Mouse (Mus musculus): ENCODE data around the gene 1190005I06Rik. TPM values are rescaled to one million over a fixed set of nuclear protein-coding genes. Genes with fewer than 3 reads are reported as not detected.

Gene 1190005I06Rik
- polyA plus RNA-seq, 1 experiment from 2014 or later: 5.4 TPM

DNA sequence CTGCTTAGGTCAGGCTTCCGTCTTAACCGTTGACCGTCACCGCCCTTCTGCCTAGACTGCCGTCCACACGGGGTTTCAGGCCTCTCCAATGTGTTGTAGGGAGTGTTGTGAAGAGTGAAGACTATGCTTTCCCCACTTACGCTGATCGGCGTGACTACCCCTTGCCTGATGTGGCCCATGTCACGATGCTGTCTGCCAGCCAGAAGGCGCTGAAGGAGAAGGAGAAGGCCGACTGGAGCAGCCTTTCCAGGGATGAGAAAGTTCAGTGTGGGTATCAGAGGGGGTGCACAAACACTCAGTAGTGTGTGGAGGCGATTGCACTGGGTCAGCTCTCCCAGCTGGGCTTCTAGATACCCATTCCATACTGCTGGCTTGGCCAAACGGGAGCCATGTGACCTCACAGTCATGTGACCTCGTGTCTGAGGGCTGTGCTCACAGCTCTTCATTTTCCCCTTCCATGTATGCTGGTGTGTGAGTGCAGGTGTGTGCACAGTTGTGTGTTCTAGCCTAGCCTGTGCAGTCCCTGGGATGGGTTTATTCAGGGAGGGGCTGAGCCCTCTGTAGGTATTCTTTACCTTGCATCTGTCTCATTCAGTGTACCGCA lies 25.3 kb upstream of the 1190005I06Rik start:
- H3K4me2 ChIP-seq (ENCODE audit: low read depth, low read length): no peak overlapping the region
- H3K36me3 ChIP-seq (ENCODE audit: control insufficient read depth, insufficient read depth, low read length): peaks cover 33% of the 10 kb centered on the region
- H3K27ac ChIP-seq (ENCODE audit: low read length): no peak overlapping the region
- H3K9ac ChIP-seq (ENCODE audit: low read length): no peak overlapping the region
- H3K9me3 ChIP-seq (ENCODE audit: control insufficient read depth, low read length): no peaks in the 10 kb centered on the region
- H3K27me3 ChIP-seq (ENCODE audit: control insufficient read depth, insufficient read depth, low read depth, low read length): no peaks in the 10 kb centered on the region
- no peak overlapping the region for H3K4me3 ChIP-seq (ENCODE audit: low read length)
- WGBS: 88% methylated on average over 16 of the region's 16 CpGs
- peaks cover 6% of the 10 kb centered on the region for H3K4me1 ChIP-seq (replicated peaks; ENCODE audit: control insufficient read depth, insufficient read depth, low read length)
- ATAC-seq (ENCODE audit: low read depth): no peak

DNA sequence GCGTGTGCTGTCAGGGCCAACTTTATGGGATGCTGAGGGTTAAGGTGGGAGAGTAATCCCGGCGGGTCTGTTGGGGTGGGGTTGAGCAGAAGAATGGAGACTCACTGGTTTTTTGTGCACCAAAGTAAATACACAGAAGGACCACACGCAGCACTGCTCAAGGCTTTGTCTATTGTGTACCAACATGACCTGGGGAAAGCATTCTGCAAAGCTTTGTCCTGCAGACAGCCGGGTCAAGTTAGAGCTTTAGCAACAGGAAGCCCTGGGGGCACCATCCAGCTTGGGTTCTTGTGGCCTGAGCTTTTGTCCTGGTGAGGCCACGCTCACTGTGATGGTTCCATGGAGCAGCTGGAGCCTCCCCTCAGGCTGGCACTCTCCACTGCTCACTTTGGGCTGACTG lies 24.3 kb upstream of the 1190005I06Rik start:
- Histone ChIP-seq H3K36me3 (ENCODE audit: control insufficient read depth, insufficient read depth, low read length) (peaks cover 33% of the 10 kb centered on the region), H3K27me3 (ENCODE audit: control insufficient read depth, insufficient read depth, low read depth, low read length) (no peaks in the 10 kb centered on the region), H3K9me3 (ENCODE audit: control insufficient read depth, low read length) (no peaks in the 10 kb centered on the region), H3K4me2 (ENCODE audit: low read depth, low read length) (no peak overlapping the region), H3K4me1 (replicated peaks; ENCODE audit: control insufficient read depth, insufficient read depth, low read length) (peaks cover 10% of the 10 kb centered on the region), H3K27ac (ENCODE audit: low read length) (no peak overlapping the region), H3K4me3 (ENCODE audit: low read length) (no peak overlapping the region), H3K9ac (ENCODE audit: low read length) (no peak overlapping the region)
- 57% methylated on average over 6 of the region's 6 CpGs for WGBS
- no peak for ATAC-seq (ENCODE audit: low read depth)

GRCm38 (mm10) chr8:120668374-120668905 lies 21.0 kb upstream of the 1190005I06Rik start, which contains the start of gene Emc8:
Gene Emc8, minus strand, starts transcription at chr8:120668573.
- H3K27ac ChIP-seq (ENCODE audit: low read length): peak within 1 kb of the TSS; percentile 81
- WGBS: under 1% methylated on average over 38 of the region's 51 CpGs
- peak within 1 kb of the TSS; percentile 72 for H3K4me3 ChIP-seq (ENCODE audit: low read length)
- H3K9me3 ChIP-seq (ENCODE audit: control insufficient read depth, low read length): no peaks in the 10 kb centered on the region
- no peaks in the 10 kb centered on the region for H3K27me3 ChIP-seq (ENCODE audit: control insufficient read depth, insufficient read depth, low read depth, low read length)
- peak; percentile 59 for ATAC-seq (ENCODE audit: low read depth)
- peaks cover 35% of the 10 kb centered on the region for H3K4me1 ChIP-seq (replicated peaks; ENCODE audit: control insufficient read depth, insufficient read depth, low read length)
- peaks cover 26% of the 10 kb centered on the region for H3K36me3 ChIP-seq (ENCODE audit: control insufficient read depth, insufficient read depth, low read length)
- peak within 1 kb of the TSS; percentile 96 for H3K4me2 ChIP-seq (ENCODE audit: low read depth, low read length)
- peak within 1 kb of the TSS; percentile 98 for H3K9ac ChIP-seq (ENCODE audit: low read length)

DNA sequence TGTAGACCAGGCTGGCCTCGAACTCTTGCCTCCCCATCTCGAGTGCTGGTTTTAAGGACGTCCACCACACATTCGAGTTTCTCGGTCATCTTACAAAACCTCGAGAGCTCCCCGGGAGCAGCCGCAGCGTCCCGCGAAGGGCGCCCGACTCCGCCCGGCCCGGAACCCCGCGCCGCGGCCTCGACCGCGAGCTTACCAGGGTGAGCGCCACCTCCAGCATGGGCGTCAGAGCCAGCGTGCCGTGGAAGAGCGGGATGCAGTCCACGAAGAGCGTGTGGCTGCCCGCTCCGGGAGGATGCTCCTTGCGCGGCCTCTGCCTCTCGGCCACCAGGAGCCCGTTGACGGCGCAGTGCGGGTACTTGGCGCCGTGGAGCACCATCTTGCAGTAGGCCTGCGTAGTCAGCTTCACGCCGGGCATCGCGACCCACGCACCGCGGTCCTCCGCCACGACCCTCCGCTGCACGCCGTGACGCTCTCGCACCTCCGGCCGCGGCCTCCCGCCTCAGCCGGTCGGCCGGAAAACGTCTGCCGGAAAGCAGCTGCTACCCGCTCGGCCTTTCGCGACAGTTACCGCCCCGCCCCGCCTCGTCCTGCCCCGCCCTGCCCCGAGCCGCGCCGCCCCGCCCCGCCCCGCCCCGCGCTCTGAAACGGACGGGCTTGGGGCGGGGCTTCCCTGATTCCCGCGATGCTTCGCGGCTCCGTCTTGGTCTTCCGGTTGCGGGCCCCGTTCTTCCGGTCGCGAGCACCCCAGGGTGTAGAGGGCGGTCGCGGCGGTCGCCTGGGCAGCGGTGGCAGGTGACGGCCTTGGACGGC lies 20.3 kb upstream of the 1190005I06Rik start, which contains the start of the genes Gm27021 and Cox4i1:
TSS of gene Gm27021 (minus strand) at position 519 of the 813 bp plus-strand sequence.
TSS of gene Cox4i1 (plus strand) at position 662 of the 813 bp plus-strand sequence.
- WGBS: under 1% methylated on average over 92 of the region's 105 CpGs
- H3K27ac ChIP-seq (ENCODE audit: low read length): peak within 1 kb of the TSS; percentile 81
- H3K27me3 ChIP-seq (ENCODE audit: control insufficient read depth, insufficient read depth, low read depth, low read length): no peaks in the 10 kb centered on the region
- peaks cover 20% of the 10 kb centered on the region for H3K36me3 ChIP-seq (ENCODE audit: control insufficient read depth, insufficient read depth, low read length)
- peak within 1 kb of the TSS; percentile 98 for H3K9ac ChIP-seq (ENCODE audit: low read length)
- H3K4me3 ChIP-seq (ENCODE audit: low read length): peak within 1 kb of the TSS; percentile 72
- peak; percentile 96 for ATAC-seq (ENCODE audit: low read depth)
- peaks cover 35% of the 10 kb centered on the region for H3K4me1 ChIP-seq (replicated peaks; ENCODE audit: control insufficient read depth, insufficient read depth, low read length)
- peak within 1 kb of the TSS; percentile 96 for H3K4me2 ChIP-seq (ENCODE audit: low read depth, low read length)
- H3K9me3 ChIP-seq (ENCODE audit: control insufficient read depth, low read length): no peaks in the 10 kb centered on the region

DNA sequence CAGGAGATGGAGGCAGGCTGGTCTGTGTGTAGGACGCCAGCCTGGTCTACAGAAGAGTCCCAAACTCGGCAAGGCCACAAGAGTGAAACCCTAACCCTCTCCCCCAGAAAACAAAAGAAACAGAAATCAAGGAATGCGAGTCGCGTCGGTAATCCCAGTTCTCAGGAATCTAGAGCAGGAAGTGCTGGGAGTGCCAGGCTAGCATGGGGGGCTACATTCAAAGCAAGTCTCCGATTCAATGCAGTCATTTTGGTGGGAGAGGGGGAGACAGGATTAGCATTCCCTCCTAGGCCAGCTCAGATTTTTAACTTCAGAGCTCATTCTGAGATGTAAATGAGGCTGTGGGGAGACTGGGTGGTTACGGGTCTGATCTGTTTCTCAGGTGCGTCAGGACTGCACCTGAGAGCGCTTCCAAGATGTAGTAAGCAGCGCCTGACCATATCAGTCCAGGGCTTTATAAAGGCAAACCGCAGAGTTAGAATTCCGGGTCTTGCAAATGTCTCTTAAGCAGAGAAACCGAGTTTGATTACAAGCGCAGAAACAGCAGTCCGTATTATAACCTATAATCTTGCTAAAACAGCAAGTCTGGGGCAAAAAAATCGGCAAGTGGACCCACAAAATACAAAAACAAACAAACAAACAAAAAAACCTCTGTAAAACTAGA lies 19.5 kb upstream of the 1190005I06Rik start:
- Histone ChIP-seq H3K27ac (ENCODE audit: low read length) (peak overlapping the region; percentile 59), H3K4me1 (replicated peaks; ENCODE audit: control insufficient read depth, insufficient read depth, low read length) (peaks cover 35% of the 10 kb centered on the region), H3K9me3 (ENCODE audit: control insufficient read depth, low read length) (no peaks in the 10 kb centered on the region), H3K4me3 (ENCODE audit: low read length) (peak overlapping the region; percentile 72), H3K9ac (ENCODE audit: low read length) (peak overlapping the region; percentile 93), H3K4me2 (ENCODE audit: low read depth, low read length) (peak overlapping the region; percentile 96), H3K27me3 (ENCODE audit: control insufficient read depth, insufficient read depth, low read depth, low read length) (no peaks in the 10 kb centered on the region), H3K36me3 (ENCODE audit: control insufficient read depth, insufficient read depth, low read length) (peaks cover 12% of the 10 kb centered on the region)
- no peak for ATAC-seq (ENCODE audit: low read depth)
- 3% methylated on average over 17 of the region's 17 CpGs for WGBS

GRCm38 (mm10) chr8:120665726-120666455 lies 18.5 kb upstream of the 1190005I06Rik start:
- no peaks in the 10 kb centered on the region for H3K9me3 ChIP-seq (ENCODE audit: control insufficient read depth, low read length)
- H3K4me3 ChIP-seq (ENCODE audit: low read length): peak overlapping the region; percentile 72
- H3K27me3 ChIP-seq (ENCODE audit: control insufficient read depth, insufficient read depth, low read depth, low read length): no peaks in the 10 kb centered on the region
- 67% methylated on average over 3 of the region's 3 CpGs for WGBS
- H3K27ac ChIP-seq (ENCODE audit: low read length): peak overlapping the region; percentile 59; the same call in 1 of the 2 replicates
- peak overlapping the region; percentile 96 for H3K4me2 ChIP-seq (ENCODE audit: low read depth, low read length)
- ATAC-seq (ENCODE audit: low read depth): no peak
- H3K4me1 ChIP-seq (replicated peaks; ENCODE audit: control insufficient read depth, insufficient read depth, low read length): peaks cover 35% of the 10 kb centered on the region
- peaks cover 7% of the 10 kb centered on the region; the same call in 1 of the 2 replicates for H3K36me3 ChIP-seq (ENCODE audit: control insufficient read depth, insufficient read depth, low read length)
- H3K9ac ChIP-seq (ENCODE audit: low read length): peak overlapping the region; percentile 93; the same call in 1 of the 2 replicates

DNA sequence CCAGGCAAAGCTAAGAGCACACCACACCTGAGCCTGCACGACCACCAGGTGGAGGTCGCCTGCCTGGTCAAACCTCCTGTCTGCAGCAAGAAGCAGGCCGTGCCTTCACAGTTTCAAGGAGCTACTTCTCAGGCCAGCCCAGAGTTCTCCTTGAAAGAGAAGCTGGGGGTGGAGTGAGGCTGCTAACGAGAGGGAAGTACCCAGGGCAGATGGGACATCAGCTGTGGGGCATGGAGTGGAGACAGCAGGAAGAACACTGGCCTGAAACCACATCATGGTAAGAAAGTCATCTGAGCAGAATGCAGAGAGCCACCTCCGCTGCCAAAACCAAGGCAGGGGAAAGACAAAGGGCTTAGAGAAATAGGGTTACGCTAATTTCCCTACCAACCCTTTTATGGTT lies 17.1 kb upstream of the 1190005I06Rik start:
- Histone ChIP-seq H3K4me3 (ENCODE audit: low read length) (no peak overlapping the region), H3K36me3 (ENCODE audit: control insufficient read depth, insufficient read depth, low read length) (no peaks in the 10 kb centered on the region)
- no peak for ATAC-seq (ENCODE audit: low read depth)

DNA sequence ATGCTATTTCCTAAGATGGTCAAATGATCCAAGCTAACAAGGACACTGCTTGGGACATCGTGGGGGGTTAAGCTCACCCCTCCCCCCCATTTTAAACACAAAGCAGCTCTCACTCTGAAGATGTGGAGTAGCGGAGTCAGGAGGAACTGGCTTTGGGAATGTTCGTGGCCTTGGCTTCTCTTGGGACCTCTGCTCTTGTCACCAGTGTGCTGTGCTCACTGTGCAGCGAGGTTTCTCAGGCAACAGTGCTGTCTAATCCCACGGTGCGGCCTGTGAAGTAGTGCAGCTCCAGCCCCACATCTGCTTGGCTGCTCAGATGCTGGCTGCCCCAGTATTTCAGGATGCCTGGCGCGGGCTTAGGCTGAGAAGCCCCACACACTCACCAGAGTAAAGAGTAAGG lies 10.0 kb upstream of the 1190005I06Rik start:
- Histone ChIP-seq H3K4me2 (ENCODE audit: low read depth, low read length) (no peak overlapping the region), H3K36me3 (ENCODE audit: control insufficient read depth, insufficient read depth, low read length) (peaks cover 42% of the 10 kb centered on the region), H3K4me1 (replicated peaks; ENCODE audit: control insufficient read depth, insufficient read depth, low read length) (no peaks in the 10 kb centered on the region), H3K27me3 (ENCODE audit: control insufficient read depth, insufficient read depth, low read depth, low read length) (no peaks in the 10 kb centered on the region), H3K4me3 (ENCODE audit: low read length) (no peak overlapping the region), H3K9ac (ENCODE audit: low read length) (no peak overlapping the region), H3K9me3 (ENCODE audit: control insufficient read depth, low read length) (no peaks in the 10 kb centered on the region), H3K27ac (ENCODE audit: low read length) (no peak overlapping the region)
- no peak for ATAC-seq (ENCODE audit: low read depth)
- WGBS: 82% methylated on average over 8 of the region's 8 CpGs

More for the DNA sequence above, 17.1 kb upstream of the 1190005I06Rik start:
- H3K4me2 ChIP-seq (ENCODE audit: low read depth, low read length): no peak overlapping the region
- no peaks in the 10 kb centered on the region for H3K9me3 ChIP-seq (ENCODE audit: control insufficient read depth, low read length)
- 74% methylated on average over 6 of the region's 6 CpGs for WGBS
- no peak overlapping the region for H3K27ac ChIP-seq (ENCODE audit: low read length)
- peaks cover 35% of the 10 kb centered on the region for H3K4me1 ChIP-seq (replicated peaks; ENCODE audit: control insufficient read depth, insufficient read depth, low read length)
- no peaks in the 10 kb centered on the region for H3K27me3 ChIP-seq (ENCODE audit: control insufficient read depth, insufficient read depth, low read depth, low read length)
- H3K9ac ChIP-seq (ENCODE audit: low read length): peak overlapping the region; percentile 24; the same call in 1 of the 2 replicates
